Mouse (Mus musculus): ENCODE data around the gene Fdxacb1. TPM values are rescaled to one million over a fixed set of nuclear protein-coding genes. Genes with fewer than 3 reads are reported as not detected.

The Fdxacb1 gene
- polyA plus RNA-seq, 1 experiment from 2014 or later = 12.0 TPM

GRCm38 (mm10) chr9:50742744-50743143 lies 25.3 kb upstream of the Fdxacb1 start:
- Histone ChIP-seq H3K4me1 (ENCODE audit: control insufficient read depth, insufficient read depth, low read length) (peaks cover 2% of the 10 kb centered on the region; the same call in 1 of the 2 replicates), H3K4me3 (ENCODE audit: low read depth, low read length) (no peak overlapping the region), H3K4me2 (no peak overlapping the region), H3K27ac (ENCODE audit: low read depth, low read length) (no peak overlapping the region), H3K9ac (ENCODE audit: low read length) (no peak overlapping the region), H3K36me3 (ENCODE audit: control insufficient read depth, insufficient read depth, low read length) (no peaks in the 10 kb centered on the region), H3K27me3 (ENCODE audit: control insufficient read depth, insufficient read depth, low read length) (no peaks in the 10 kb centered on the region; the same call in 1 of the 2 replicates), H3K9me3 (ENCODE audit: control insufficient read depth, low read length) (no peaks in the 10 kb centered on the region)
- ATAC-seq (ENCODE audit: low FRiP score) (no peak), DNase-seq (ENCODE audit: low spot score, missing footprints) (no peak)
- 78% methylated on average over 2 of the region's 2 CpGs for WGBS

GRCm38 (mm10) chr9:50745806-50746205 lies 22.2 kb upstream of the Fdxacb1 start:
- no peaks in the 10 kb centered on the region; the same call in 1 of the 2 replicates for H3K27me3 ChIP-seq (ENCODE audit: control insufficient read depth, insufficient read depth, low read length)
- peak overlapping the region; percentile 59 for H3K9ac ChIP-seq (ENCODE audit: low read length)
- ATAC-seq (ENCODE audit: low FRiP score) (no peak), DNase-seq (ENCODE audit: low spot score, missing footprints) (no peak)
- H3K4me1 ChIP-seq (ENCODE audit: control insufficient read depth, insufficient read depth, low read length) = peaks cover 2% of the 10 kb centered on the region; the same call in 1 of the 2 replicates
- H3K4me2 ChIP-seq = peak overlapping the region; percentile 53
- no peaks in the 10 kb centered on the region for H3K9me3 ChIP-seq (ENCODE audit: control insufficient read depth, low read length)
- H3K27ac ChIP-seq (ENCODE audit: low read depth, low read length) = no peak overlapping the region
- 14% methylated on average over 7 of the region's 7 CpGs for WGBS
- H3K4me3 ChIP-seq (ENCODE audit: low read depth, low read length) = peak overlapping the region; percentile 28
- no peaks in the 10 kb centered on the region for H3K36me3 ChIP-seq (ENCODE audit: control insufficient read depth, insufficient read depth, low read length)

- Histone ChIP-seq H3K27ac (ENCODE audit: low read depth, low read length) (no peak within 1 kb of the TSS), H3K9ac (ENCODE audit: low read length) (peak within 1 kb of the TSS; percentile 59), H3K4me1 (ENCODE audit: control insufficient read depth, insufficient read depth, low read length) (peaks cover 2% of the 10 kb centered on the region; the same call in 1 of the 2 replicates), H3K4me2 (peak within 1 kb of the TSS; percentile 53), H3K36me3 (ENCODE audit: control insufficient read depth, insufficient read depth, low read length) (no peaks in the 10 kb centered on the region), H3K27me3 (ENCODE audit: control insufficient read depth, insufficient read depth, low read length) (no peaks in the 10 kb centered on the region; the same call in 1 of the 2 replicates), H3K9me3 (ENCODE audit: control insufficient read depth, low read length) (no peaks in the 10 kb centered on the region), H3K4me3 (ENCODE audit: low read depth, low read length) (peak within 1 kb of the TSS; percentile 28)
- ATAC-seq (ENCODE audit: low FRiP score) (no peak), DNase-seq (ENCODE audit: low spot score, missing footprints) (peak; percentile 82)
- 1% methylated on average over 19 of the region's 19 CpGs for WGBS
These were observed 21.8 kb upstream of the Fdxacb1 start, which contains the start of gene 2310030G06Rik for GRCm38 (mm10) chr9:50746214-50746677. Gene 2310030G06Rik, minus strand, starts transcription at chr9:50746536.

- no peaks in the 10 kb centered on the region; the same call in 1 of the 2 replicates for H3K27me3 ChIP-seq (ENCODE audit: control insufficient read depth, insufficient read depth, low read length)
- no peaks in the 10 kb centered on the region for H3K36me3 ChIP-seq (ENCODE audit: control insufficient read depth, insufficient read depth, low read length)
- DNase-seq (ENCODE audit: low spot score, missing footprints) (no peak), ATAC-seq (ENCODE audit: low FRiP score) (no peak)
- no peak overlapping the region for H3K4me3 ChIP-seq (ENCODE audit: low read depth, low read length)
- no peaks in the 10 kb centered on the region for H3K9me3 ChIP-seq (ENCODE audit: control insufficient read depth, low read length)
- H3K4me2 ChIP-seq = no peak overlapping the region
- H3K4me1 ChIP-seq (ENCODE audit: control insufficient read depth, insufficient read depth, low read length) = peaks cover 2% of the 10 kb centered on the region; the same call in 1 of the 2 replicates
- no peak overlapping the region for H3K27ac ChIP-seq (ENCODE audit: low read depth, low read length)
- WGBS = 72% methylated on average over 6 of the region's 6 CpGs
- no peak overlapping the region for H3K9ac ChIP-seq (ENCODE audit: low read length)
These were observed 17.3 kb upstream of the Fdxacb1 start for GRCm38 (mm10) chr9:50750706-50751105.

- DNase-seq (ENCODE audit: low spot score, missing footprints) = no peak
- H3K4me1 ChIP-seq (ENCODE audit: control insufficient read depth, insufficient read depth, low read length) = no peaks in the 10 kb centered on the region
- H3K9me3 ChIP-seq (ENCODE audit: control insufficient read depth, low read length) = no peaks in the 10 kb centered on the region
- H3K9ac ChIP-seq (ENCODE audit: low read length) = no peak within 1 kb of the TSS
- no peaks in the 10 kb centered on the region for H3K27me3 ChIP-seq (ENCODE audit: control insufficient read depth, insufficient read depth, low read length)
- no peak within 1 kb of the TSS for H3K4me2 ChIP-seq
- no peaks in the 10 kb centered on the region for H3K36me3 ChIP-seq (ENCODE audit: control insufficient read depth, insufficient read depth, low read length)
- no peak for ATAC-seq (ENCODE audit: low FRiP score)
- H3K4me3 ChIP-seq (ENCODE audit: low read depth, low read length) = no peak within 1 kb of the TSS
- WGBS = 79% methylated on average over 22 of the region's 22 CpGs
- no peak within 1 kb of the TSS for H3K27ac ChIP-seq (ENCODE audit: low read depth, low read length)
These were observed 16.7 kb upstream of the Fdxacb1 start, which contains the start of gene Cryab for GRCm38 (mm10) chr9:50751323-50751722. Gene Cryab, plus strand, starts transcription at chr9:50751325.

- WGBS = 71% methylated on average over 14 of the region's 14 CpGs
- no peaks in the 10 kb centered on the region for H3K27me3 ChIP-seq (ENCODE audit: control insufficient read depth, insufficient read depth, low read length)
- no peak within 1 kb of the TSS for H3K4me2 ChIP-seq
- no peak within 1 kb of the TSS for H3K9ac ChIP-seq (ENCODE audit: low read length)
- no peaks in the 10 kb centered on the region for H3K4me1 ChIP-seq (ENCODE audit: control insufficient read depth, insufficient read depth, low read length)
- ATAC-seq (ENCODE audit: low FRiP score) = no peak
- no peak within 1 kb of the TSS for H3K4me3 ChIP-seq (ENCODE audit: low read depth, low read length)
- H3K27ac ChIP-seq (ENCODE audit: low read depth, low read length) = no peak within 1 kb of the TSS
- no peak for DNase-seq (ENCODE audit: low spot score, missing footprints)
- H3K9me3 ChIP-seq (ENCODE audit: control insufficient read depth, low read length) = no peaks in the 10 kb centered on the region
- no peaks in the 10 kb centered on the region for H3K36me3 ChIP-seq (ENCODE audit: control insufficient read depth, insufficient read depth, low read length)
These were observed 15.9 kb upstream of the Fdxacb1 start, which contains the start of gene Hspb2 for GRCm38 (mm10) chr9:50752054-50752602. Gene Hspb2, minus strand, starts transcription at chr9:50752354.

- Histone ChIP-seq H3K27ac (ENCODE audit: low read depth, low read length) (no peak overlapping the region), H3K9ac (ENCODE audit: low read length) (no peak overlapping the region), H3K27me3 (ENCODE audit: control insufficient read depth, insufficient read depth, low read length) (no peaks in the 10 kb centered on the region), H3K4me2 (no peak overlapping the region), H3K4me1 (ENCODE audit: control insufficient read depth, insufficient read depth, low read length) (no peaks in the 10 kb centered on the region), H3K4me3 (ENCODE audit: low read depth, low read length) (no peak overlapping the region), H3K9me3 (ENCODE audit: control insufficient read depth, low read length) (no peaks in the 10 kb centered on the region), H3K36me3 (ENCODE audit: control insufficient read depth, insufficient read depth, low read length) (no peaks in the 10 kb centered on the region)
- ATAC-seq (ENCODE audit: low FRiP score) (no peak), DNase-seq (ENCODE audit: low spot score, missing footprints) (no peak)
- WGBS = 73% methylated on average over 17 of the region's 17 CpGs
These were observed 15.0 kb upstream of the Fdxacb1 start for GRCm38 (mm10) chr9:50752784-50753615.

GRCm38 (mm10) chr9:50753947-50754346 lies 14.1 kb upstream of the Fdxacb1 start:
- Histone ChIP-seq H3K4me3 (ENCODE audit: low read depth, low read length) (no peak overlapping the region), H3K9me3 (ENCODE audit: control insufficient read depth, low read length) (no peaks in the 10 kb centered on the region), H3K4me2 (no peak overlapping the region), H3K36me3 (ENCODE audit: control insufficient read depth, insufficient read depth, low read length) (no peaks in the 10 kb centered on the region), H3K27me3 (ENCODE audit: control insufficient read depth, insufficient read depth, low read length) (no peaks in the 10 kb centered on the region), H3K27ac (ENCODE audit: low read depth, low read length) (no peak overlapping the region), H3K9ac (ENCODE audit: low read length) (no peak overlapping the region), H3K4me1 (ENCODE audit: control insufficient read depth, insufficient read depth, low read length) (no peaks in the 10 kb centered on the region)
- no peak for ATAC-seq (ENCODE audit: low FRiP score)
- WGBS = 75% methylated on average over 7 of the region's 7 CpGs
- DNase-seq (ENCODE audit: low spot score, missing footprints) = no peak

GRCm38 (mm10) chr9:50756711-50757110 lies 11.3 kb upstream of the Fdxacb1 start:
- no peak overlapping the region for H3K4me3 ChIP-seq (ENCODE audit: low read depth, low read length)
- 67% methylated on average over 5 of the region's 5 CpGs for WGBS
- H3K4me2 ChIP-seq = no peak overlapping the region
- no peak overlapping the region for H3K27ac ChIP-seq (ENCODE audit: low read depth, low read length)
- H3K9ac ChIP-seq (ENCODE audit: low read length) = no peak overlapping the region
- DNase-seq (ENCODE audit: low spot score, missing footprints) = no peak
- H3K4me1 ChIP-seq (ENCODE audit: control insufficient read depth, insufficient read depth, low read length) = no peaks in the 10 kb centered on the region
- H3K27me3 ChIP-seq (ENCODE audit: control insufficient read depth, insufficient read depth, low read length) = no peaks in the 10 kb centered on the region
- no peak for ATAC-seq (ENCODE audit: low FRiP score)
- H3K36me3 ChIP-seq (ENCODE audit: control insufficient read depth, insufficient read depth, low read length) = no peaks in the 10 kb centered on the region
- H3K9me3 ChIP-seq (ENCODE audit: control insufficient read depth, low read length) = no peaks in the 10 kb centered on the region
